8 mouse cellular contexts compared by ENCODE assay signal in the genomic region with DNA sequence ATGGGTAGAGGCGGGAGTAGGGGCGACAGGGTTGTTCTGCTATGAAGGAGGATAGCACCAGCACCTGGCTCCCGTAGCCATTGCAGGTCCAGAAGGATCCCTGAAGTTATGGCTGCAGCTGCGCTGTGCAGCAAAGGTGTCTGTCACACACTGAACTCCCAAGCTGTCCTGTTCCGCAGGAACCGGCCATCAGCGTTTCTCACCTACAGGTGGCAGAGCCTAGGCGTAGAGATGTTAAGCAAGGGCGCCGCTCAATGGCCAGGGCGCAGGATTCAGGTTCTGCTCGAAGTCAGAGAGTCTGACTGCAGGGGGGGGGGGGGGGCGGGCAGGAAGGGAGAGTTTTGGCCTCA.
DNase-seq lines count a peak whose midpoint lies in the region; ATAC-seq and TF ChIP-seq lines count a peak whose summit lies in the region.
"Had no signal": no experiment of that assay in that cellular context is flagged by ENCODE, and none has a peak within 500 bp of the region (broad histone marks: within the 10 kb centered on the region; RNA-seq: fewer than 3 reads in every experiment).

No protein-coding gene starts in this region.

- TF ChIP-seq POLR2A in testis, adult 2 months (IDR thresholded peaks at IDR 0.05; ENCODE audit: control insufficient read depth, low read depth, low read length) = no peak

- H3K27me3 ChIP-seq in testis, adult 2 months (ENCODE audit: control insufficient read depth, insufficient read depth, low read length) = no peaks in the 10 kb centered on the region
- peaks cover 68% of the 10 kb centered on the region for H3K27me3 ChIP-seq in forebrain, postnatal 0 days (ENCODE audit: insufficient read depth, low read length)
- peaks cover 41% of the 10 kb centered on the region for H3K27me3 ChIP-seq in liver, embryonic 12.5 days (replicated peaks)
- peaks cover 34% of the 10 kb centered on the region for H3K27me3 ChIP-seq in stomach, embryonic 16.5 days (ENCODE audit: control insufficient read depth, insufficient read depth, low read length)

- H3K4me1 ChIP-seq in testis, adult 2 months (ENCODE audit: control insufficient read depth, insufficient read depth, low read length) = no peaks in the 10 kb centered on the region; the same call in 1 of the 2 replicates
- no peaks in the 10 kb centered on the region for H3K4me1 ChIP-seq in forebrain, postnatal 0 days (ENCODE audit: insufficient read depth)
- H3K4me1 ChIP-seq in liver, embryonic 12.5 days = peaks cover 44% of the 10 kb centered on the region
- H3K4me1 ChIP-seq in stomach, embryonic 16.5 days (ENCODE audit: control insufficient read depth, insufficient read depth, low read length) = peaks cover 3% of the 10 kb centered on the region; the same call in 1 of the 2 replicates

- H3K9ac ChIP-seq in forebrain, postnatal 0 days = no peak overlapping the region
- H3K9ac ChIP-seq in liver, embryonic 12.5 days = no peak overlapping the region
- 0 out of 2 replicates have a peak overlapping the region, but pooled peaks have one; percentile 35 for H3K9ac ChIP-seq in stomach, embryonic 16.5 days (ENCODE audit: low read length)

- no peak for TF ChIP-seq CTCF in testis, adult 2 months (IDR thresholded peaks at IDR 0.05; ENCODE audit: control insufficient read depth, insufficient read depth, insufficient replicate concordance, low read depth, low read length)
- peak; percentile 41 for TF ChIP-seq CTCF in forebrain, postnatal 0 days (IDR thresholded peaks at IDR 0.05; ENCODE audit: low read depth)

- ATAC-seq in forebrain, postnatal 0 days = peak; percentile 13
- no peak for ATAC-seq in liver, embryonic 12.5 days
- ATAC-seq in stomach, embryonic 16.5 days (ENCODE audit: insufficient read depth, low FRiP score) = peak; percentile 28; the same call in 1 of the 2 replicates

- no peak overlapping the region for H3K27ac ChIP-seq in testis, adult 2 months (ENCODE audit: control insufficient read depth, insufficient read depth, low read depth, low read length)
- no peak overlapping the region for H3K27ac ChIP-seq in forebrain, postnatal 0 days (ENCODE audit: low read depth, low read length)
- H3K27ac ChIP-seq in liver, embryonic 12.5 days = no peak overlapping the region
- H3K27ac ChIP-seq in stomach, embryonic 16.5 days (ENCODE audit: low read length) = no peak overlapping the region

- H3K4me2 ChIP-seq in forebrain, postnatal 0 days (ENCODE audit: low read depth) = peak overlapping the region; percentile 46
- peak overlapping the region; percentile 63 for H3K4me2 ChIP-seq in liver, embryonic 12.5 days
- peak overlapping the region; percentile 48 for H3K4me2 ChIP-seq in stomach, embryonic 16.5 days (ENCODE audit: low read depth, low read length)

- WGBS in forebrain, postnatal 0 days = 6% methylated on average over 12 of the region's 13 CpGs
- WGBS in liver, embryonic 12.5 days (ENCODE audit: insufficient replicate concordance) = 18% methylated on average over 12 of the region's 13 CpGs
- WGBS in stomach, embryonic 16.5 days = 20% methylated on average over 13 of the region's 13 CpGs

- no peak for DNase-seq in testis, postnatal 10 days (ENCODE audit: low spot score)
- DNase-seq in forebrain, postnatal 0 days = no peak
- no peak for DNase-seq in natural killer cell, adult 2 months (ENCODE audit: low spot score in 2 of 2)
- DNase-seq in heart, adult 11 months = no peak
- DNase-seq: adrenal gland, postnatal 25 days had no signal

- H3K9me3 ChIP-seq in forebrain, postnatal 0 days (ENCODE audit: low read length) = no peaks in the 10 kb centered on the region
- no peaks in the 10 kb centered on the region for H3K9me3 ChIP-seq in liver, embryonic 12.5 days (replicated peaks)
- H3K9me3 ChIP-seq in stomach, embryonic 16.5 days (replicated peaks; ENCODE audit: control insufficient read depth, low read length) = no peaks in the 10 kb centered on the region

- peak overlapping the region; percentile 8; the same call in 1 of the 2 replicates for H3K4me3 ChIP-seq in testis, adult 2 months (ENCODE audit: control insufficient read depth, low read depth, low read length)
- peak overlapping the region; percentile 11 for H3K4me3 ChIP-seq in forebrain, postnatal 0 days (ENCODE audit: low read depth, low read length)
- H3K4me3 ChIP-seq in liver, embryonic 12.5 days = peak overlapping the region; percentile 35
- H3K4me3 ChIP-seq in stomach, embryonic 16.5 days (replicated peaks; ENCODE audit: low read length) = peak overlapping the region; percentile 31

- no peaks in the 10 kb centered on the region for H3K36me3 ChIP-seq in testis, adult 2 months (ENCODE audit: control insufficient read depth, insufficient read depth, low read length)
- H3K36me3 ChIP-seq in forebrain, postnatal 0 days (ENCODE audit: insufficient read depth) = no peaks in the 10 kb centered on the region
- no peaks in the 10 kb centered on the region for H3K36me3 ChIP-seq in liver, embryonic 12.5 days
- H3K36me3 ChIP-seq in stomach, embryonic 16.5 days (ENCODE audit: control insufficient read depth, insufficient read depth, low read length) = no peaks in the 10 kb centered on the region
